Mouse (Mus musculus): ENCODE results near the gene Cga. TPM values are rescaled to one million over a fixed set of nuclear protein-coding genes. Genes with fewer than 3 reads are reported as not detected.

The Cga gene
- polyA plus RNA-seq (2012; rRNA removed): not detected in 2 replicates

DNA sequence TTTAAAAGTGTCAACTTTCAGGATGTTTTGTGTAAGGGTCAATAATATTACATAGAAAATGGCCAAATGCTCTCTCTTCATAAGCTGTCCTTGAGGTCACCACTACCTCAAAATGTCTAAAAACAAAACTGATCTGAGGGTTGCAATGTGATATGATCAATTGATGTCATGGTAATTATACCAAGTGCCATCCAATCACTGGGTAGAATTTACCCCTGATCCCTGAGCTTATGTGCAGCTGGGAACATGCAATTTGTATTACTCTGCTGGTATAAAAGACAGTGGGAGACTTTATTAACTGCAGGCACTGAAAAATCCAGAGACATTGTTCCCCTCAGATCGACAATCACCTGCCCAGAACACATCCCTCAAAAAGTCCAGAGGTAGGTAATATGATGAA is at the start of gene Cga:
TSS of gene Cga (plus strand) at position 301 of the 400 bp plus-strand sequence.

DNA sequence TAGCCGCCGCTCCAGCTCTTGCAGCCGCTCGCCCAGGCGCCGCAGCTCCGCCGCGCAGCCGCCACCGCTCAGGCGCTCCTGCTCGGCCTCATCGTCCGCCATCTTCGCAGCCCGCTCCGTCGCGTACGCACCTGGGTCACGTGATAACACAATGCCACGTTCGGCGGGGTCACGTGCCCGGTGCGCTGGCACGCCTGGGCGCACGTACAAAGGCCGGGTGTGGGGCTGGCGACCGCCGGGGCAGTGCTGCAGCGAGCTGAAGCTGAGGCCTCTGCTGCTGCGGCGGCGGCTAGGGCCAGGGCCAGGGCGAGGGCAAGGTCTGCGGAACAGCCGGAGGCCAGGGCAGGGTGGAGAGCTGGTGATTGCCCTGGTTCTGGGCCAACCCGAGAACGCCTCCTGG is 10.8 kb upstream of the Cga start, which contains the start of gene Zfp292:
TSS of gene Zfp292 (minus strand) at position 143 of the 400 bp plus-strand sequence.

Other genes starting within 250 kb of the Cga start
- 10.8 and 11.9 TPM in 2 replicates for gene Slc35a1, start 206.3 kb upstream of the Cga start, polyA plus RNA-seq (2012; rRNA removed)
- gene Cfap206, start 163.6 kb upstream of the Cga start, polyA plus RNA-seq (2012; rRNA removed): 2.4 and 3.6 TPM in 2 replicates
- gene Gm136, start 137.5 kb upstream of the Cga start, polyA plus RNA-seq (2012; rRNA removed): not detected in 2 replicates
- gene Smim8, start 115.4 kb upstream of the Cga start, polyA plus RNA-seq (2012; rRNA removed): 0.29 and 0.46 TPM in 2 replicates
- 1.3 and 1.4 TPM in 2 replicates for gene Zfp292, start 10.8 kb upstream of the Cga start, polyA plus RNA-seq (2012; rRNA removed)